Mouse (Mus musculus): Measurements from ENCODE around the gene Prkca. TPM values are rescaled to one million over a fixed set of nuclear protein-coding genes. Genes with fewer than 3 reads are reported as not detected.

Prkca gene
- polyA plus RNA-seq, 1 experiment from 2014 or later, result 13.5 TPM

- H3K9ac ChIP-seq (ENCODE audit: low read depth, low read length), result no peak overlapping the region
- DNase-seq (ENCODE audit: low spot score) (no peak), ATAC-seq (ENCODE audit: low read depth) (no peak)
- H3K4me3 ChIP-seq (ENCODE audit: low read depth, low read length), result no peak overlapping the region
- 63% methylated on average over 12 of the region's 12 CpGs for WGBS
- H3K36me3 ChIP-seq (ENCODE audit: control insufficient read depth, insufficient read depth, low read length), result no peaks in the 10 kb centered on the region
- H3K4me2 ChIP-seq (ENCODE audit: low read depth, low read length), result no peak overlapping the region
- H3K27me3 ChIP-seq (replicated peaks; ENCODE audit: control insufficient read depth, insufficient read depth, low read length), result no peaks in the 10 kb centered on the region
- H3K27ac ChIP-seq (replicated peaks; ENCODE audit: low read depth, low read length), result no peak overlapping the region
- no peaks in the 10 kb centered on the region for H3K9me3 ChIP-seq (ENCODE audit: control insufficient read depth, low read length)
- H3K4me1 ChIP-seq (ENCODE audit: control insufficient read depth, insufficient read depth, low read length), result peaks cover 24% of the 10 kb centered on the region
These were observed 75.1 kb downstream of the Prkca start for GRCm38 (mm10) chr11:108268421-108269322.

DNA sequence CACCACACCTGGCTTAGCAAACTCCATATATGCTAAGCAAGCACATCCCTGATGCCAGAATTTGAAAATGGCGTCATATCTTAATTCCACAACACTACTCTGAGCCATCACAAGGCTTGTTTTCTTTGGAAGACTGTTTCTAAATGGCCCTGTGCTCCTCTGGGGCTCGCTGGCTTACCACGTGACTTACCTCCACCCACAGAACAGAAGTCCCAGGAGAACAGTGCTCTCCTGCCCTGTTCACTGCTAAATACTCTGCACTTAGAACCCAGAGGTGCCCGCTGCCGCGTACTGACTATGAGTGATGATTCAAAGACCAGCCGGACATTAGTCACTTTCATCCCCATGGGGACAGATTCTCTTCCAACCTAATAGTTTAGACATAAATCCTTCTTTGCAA lies 75.9 kb downstream of the Prkca start:
- Histone ChIP-seq H3K4me1 (ENCODE audit: control insufficient read depth, insufficient read depth, low read length) (peaks cover 24% of the 10 kb centered on the region), H3K27me3 (replicated peaks; ENCODE audit: control insufficient read depth, insufficient read depth, low read length) (no peaks in the 10 kb centered on the region), H3K4me2 (ENCODE audit: low read depth, low read length) (no peak overlapping the region), H3K36me3 (ENCODE audit: control insufficient read depth, insufficient read depth, low read length) (no peaks in the 10 kb centered on the region), H3K27ac (replicated peaks; ENCODE audit: low read depth, low read length) (no peak overlapping the region), H3K9me3 (ENCODE audit: control insufficient read depth, low read length) (no peaks in the 10 kb centered on the region), H3K4me3 (ENCODE audit: low read depth, low read length) (no peak overlapping the region), H3K9ac (ENCODE audit: low read depth, low read length) (no peak overlapping the region)
- 83% methylated on average over 7 of the region's 7 CpGs for WGBS
- DNase-seq (ENCODE audit: low spot score), result no peak
- peak; percentile 64; the same call in 1 of the 2 replicates for ATAC-seq (ENCODE audit: low read depth)

- Histone ChIP-seq H3K27ac (replicated peaks; ENCODE audit: low read depth, low read length) (no peak overlapping the region), H3K4me1 (ENCODE audit: control insufficient read depth, insufficient read depth, low read length) (peaks cover 24% of the 10 kb centered on the region), H3K9me3 (ENCODE audit: control insufficient read depth, low read length) (no peaks in the 10 kb centered on the region), H3K4me3 (ENCODE audit: low read depth, low read length) (no peak overlapping the region), H3K4me2 (ENCODE audit: low read depth, low read length) (no peak overlapping the region), H3K27me3 (replicated peaks; ENCODE audit: control insufficient read depth, insufficient read depth, low read length) (no peaks in the 10 kb centered on the region), H3K9ac (ENCODE audit: low read depth, low read length) (no peak overlapping the region), H3K36me3 (ENCODE audit: control insufficient read depth, insufficient read depth, low read length) (no peaks in the 10 kb centered on the region)
- ATAC-seq (ENCODE audit: low read depth), result no peak
- DNase-seq (ENCODE audit: low spot score), result no peak
- 71% methylated on average over 3 of the region's 3 CpGs for WGBS
These were observed 76.7 kb downstream of the Prkca start for GRCm38 (mm10) chr11:108267066-108267465.

GRCm38 (mm10) chr11:108263868-108264267 lies 79.9 kb downstream of the Prkca start:
- Histone ChIP-seq H3K4me1 (ENCODE audit: control insufficient read depth, insufficient read depth, low read length) (peaks cover 32% of the 10 kb centered on the region), H3K27ac (replicated peaks; ENCODE audit: low read depth, low read length) (no peak overlapping the region), H3K4me2 (ENCODE audit: low read depth, low read length) (no peak overlapping the region), H3K4me3 (ENCODE audit: low read depth, low read length) (no peak overlapping the region), H3K27me3 (replicated peaks; ENCODE audit: control insufficient read depth, insufficient read depth, low read length) (no peaks in the 10 kb centered on the region), H3K9ac (ENCODE audit: low read depth, low read length) (no peak overlapping the region), H3K36me3 (ENCODE audit: control insufficient read depth, insufficient read depth, low read length) (no peaks in the 10 kb centered on the region), H3K9me3 (ENCODE audit: control insufficient read depth, low read length) (no peaks in the 10 kb centered on the region)
- no peak for DNase-seq (ENCODE audit: low spot score)
- WGBS, result 28% methylated on average over 1 of the region's 1 CpGs
- no peak for ATAC-seq (ENCODE audit: low read depth)

- peaks cover 33% of the 10 kb centered on the region for H3K4me1 ChIP-seq (ENCODE audit: control insufficient read depth, insufficient read depth, low read length)
These were observed 80.3 kb downstream of the Prkca start for GRCm38 (mm10) chr11:108263406-108263805.

GRCm38 (mm10) chr11:108261751-108262160 lies 82.0 kb downstream of the Prkca start:
- WGBS, result 53% methylated on average over 7 of the region's 7 CpGs
- no peaks in the 10 kb centered on the region for H3K36me3 ChIP-seq (ENCODE audit: control insufficient read depth, insufficient read depth, low read length)
- no peak overlapping the region for H3K4me3 ChIP-seq (ENCODE audit: low read depth, low read length)
- H3K9me3 ChIP-seq (ENCODE audit: control insufficient read depth, low read length), result no peaks in the 10 kb centered on the region
- ATAC-seq (ENCODE audit: low read depth), result no peak
- H3K4me2 ChIP-seq (ENCODE audit: low read depth, low read length), result no peak overlapping the region
- H3K4me1 ChIP-seq (ENCODE audit: control insufficient read depth, insufficient read depth, low read length), result peaks cover 26% of the 10 kb centered on the region
- no peak overlapping the region for H3K9ac ChIP-seq (ENCODE audit: low read depth, low read length)
- no peak for DNase-seq (ENCODE audit: low spot score)
- H3K27me3 ChIP-seq (replicated peaks; ENCODE audit: control insufficient read depth, insufficient read depth, low read length), result no peaks in the 10 kb centered on the region
- no peak overlapping the region for H3K27ac ChIP-seq (replicated peaks; ENCODE audit: low read depth, low read length)

More at GRCm38 (mm10) chr11:108263406-108263805, 80.3 kb downstream of the Prkca start:
- 77% methylated on average over 3 of the region's 3 CpGs for WGBS
- Histone ChIP-seq H3K36me3 (ENCODE audit: control insufficient read depth, insufficient read depth, low read length) (no peaks in the 10 kb centered on the region), H3K4me2 (ENCODE audit: low read depth, low read length) (no peak overlapping the region), H3K9ac (ENCODE audit: low read depth, low read length) (no peak overlapping the region), H3K4me3 (ENCODE audit: low read depth, low read length) (no peak overlapping the region), H3K27me3 (replicated peaks; ENCODE audit: control insufficient read depth, insufficient read depth, low read length) (no peaks in the 10 kb centered on the region), H3K9me3 (ENCODE audit: control insufficient read depth, low read length) (no peaks in the 10 kb centered on the region), H3K27ac (replicated peaks; ENCODE audit: low read depth, low read length) (no peak overlapping the region)
- ATAC-seq (ENCODE audit: low read depth), result no peak
- DNase-seq (ENCODE audit: low spot score), result no peak

DNA sequence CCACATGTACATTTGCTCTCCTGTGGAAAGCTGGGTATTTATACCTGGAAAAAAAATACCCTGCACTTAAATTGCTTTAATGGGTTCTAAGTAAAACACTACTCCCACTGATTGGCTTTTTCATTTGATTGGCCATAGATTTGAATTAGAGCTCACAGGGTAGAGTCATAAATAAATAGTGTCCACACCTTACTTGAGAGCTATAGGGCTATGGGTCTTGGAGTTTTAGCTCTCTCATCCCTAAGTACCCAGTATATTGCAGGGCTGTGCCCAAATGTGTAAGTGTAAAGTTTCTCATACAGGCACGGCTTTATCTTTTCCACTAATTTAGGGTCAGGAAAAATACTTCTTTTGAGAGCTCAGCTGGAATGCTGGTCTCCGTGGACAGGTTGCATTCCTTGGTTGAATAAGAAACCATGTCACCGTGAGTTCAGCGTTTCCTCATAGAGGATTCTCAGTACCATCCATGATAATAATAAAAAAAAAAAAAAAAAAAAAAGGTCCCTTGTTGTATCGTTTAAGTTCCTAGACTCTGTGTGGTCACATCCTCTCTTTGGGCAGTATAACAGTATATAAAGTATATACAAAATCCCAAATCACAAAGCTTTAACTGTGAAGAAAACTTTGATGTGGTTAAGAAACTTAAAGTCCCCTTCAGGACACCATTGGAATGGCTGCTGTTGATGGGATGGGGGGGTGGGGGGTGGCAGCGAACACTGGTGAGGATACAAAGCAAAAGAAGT lies 82.8 kb downstream of the Prkca start:
- Histone ChIP-seq H3K4me3 (ENCODE audit: low read depth, low read length) (no peak overlapping the region), H3K4me1 (ENCODE audit: control insufficient read depth, insufficient read depth, low read length) (peaks cover 26% of the 10 kb centered on the region), H3K9me3 (ENCODE audit: control insufficient read depth, low read length) (no peaks in the 10 kb centered on the region), H3K27ac (replicated peaks; ENCODE audit: low read depth, low read length) (no peak overlapping the region), H3K4me2 (ENCODE audit: low read depth, low read length) (no peak overlapping the region), H3K9ac (ENCODE audit: low read depth, low read length) (no peak overlapping the region), H3K36me3 (ENCODE audit: control insufficient read depth, insufficient read depth, low read length) (no peaks in the 10 kb centered on the region), H3K27me3 (replicated peaks; ENCODE audit: control insufficient read depth, insufficient read depth, low read length) (no peaks in the 10 kb centered on the region)
- WGBS, result 61% methylated on average over 6 of the region's 6 CpGs
- ATAC-seq (ENCODE audit: low read depth) (peak; percentile 26; the same call in 1 of the 2 replicates), DNase-seq (ENCODE audit: low spot score) (no peak)

DNA sequence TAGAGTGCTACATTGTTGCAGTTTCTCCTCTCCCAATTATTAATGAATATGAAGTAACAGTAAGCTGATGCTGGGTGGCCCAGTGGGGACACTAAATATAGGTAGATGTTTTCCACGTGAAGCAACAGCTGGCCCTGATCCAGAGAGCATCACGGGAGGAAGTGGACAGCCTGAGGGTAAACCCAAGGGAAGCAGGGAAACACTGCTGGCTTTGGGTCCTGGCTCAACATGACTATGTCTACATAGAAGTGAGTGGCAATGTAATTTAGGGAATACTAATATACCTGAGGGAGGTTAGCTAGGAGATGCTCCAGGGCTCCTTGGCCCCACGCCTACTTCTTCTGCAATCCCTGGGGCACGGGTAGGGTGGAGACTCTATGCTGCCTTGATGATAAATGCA lies 84.3 kb downstream of the Prkca start:
- no peak overlapping the region for H3K4me2 ChIP-seq (ENCODE audit: low read depth, low read length)

More for the DNA sequence above, 84.3 kb downstream of the Prkca start:
- H3K27ac ChIP-seq (replicated peaks; ENCODE audit: low read depth, low read length), result 0 out of 2 replicates have a peak overlapping the region, but pooled peaks have one; percentile 25
- no peak for DNase-seq (ENCODE audit: low spot score)
- WGBS, result 57% methylated on average over 4 of the region's 4 CpGs
- no peaks in the 10 kb centered on the region for H3K9me3 ChIP-seq (ENCODE audit: control insufficient read depth, low read length)
- peak; percentile 21; the same call in 1 of the 2 replicates for ATAC-seq (ENCODE audit: low read depth)
- H3K9ac ChIP-seq (ENCODE audit: low read depth, low read length), result no peak overlapping the region
- H3K36me3 ChIP-seq (ENCODE audit: control insufficient read depth, insufficient read depth, low read length), result no peaks in the 10 kb centered on the region
- peaks cover 26% of the 10 kb centered on the region for H3K4me1 ChIP-seq (ENCODE audit: control insufficient read depth, insufficient read depth, low read length)
- H3K27me3 ChIP-seq (replicated peaks; ENCODE audit: control insufficient read depth, insufficient read depth, low read length), result no peaks in the 10 kb centered on the region
- no peak overlapping the region for H3K4me3 ChIP-seq (ENCODE audit: low read depth, low read length)

Measured in embryonic facial prominence, embryonic 14.5 days (tissue).